ENCODE assay signal across 20 mouse cellular contexts in genomic region chr12:98216432-98216831, GRCm38 (mm10). TPM values are rescaled to one million over a fixed set of nuclear protein-coding genes. Genes with fewer than 3 reads are reported as not detected.
DNase-seq lines count a peak whose midpoint lies in the region; ATAC-seq and TF ChIP-seq lines count a peak whose summit lies in the region.
"Had no signal": no experiment of that assay in that cellular context is flagged by ENCODE, and none has a peak within 500 bp of the region (broad histone marks: within the 10 kb centered on the region; RNA-seq: fewer than 3 reads in every experiment).

No protein-coding gene starts in this region.

- no peaks in the 10 kb centered on the region; the same call in 1 of the 2 replicates for H3K36me3 ChIP-seq in heart, postnatal 0 days (replicated peaks; ENCODE audit: control insufficient read depth, insufficient read depth, low read length)
- H3K36me3 ChIP-seq in embryonic facial prominence, embryonic 10.5 days (replicated peaks) = peaks cover 7% of the 10 kb centered on the region
- peaks cover 13% of the 10 kb centered on the region for H3K36me3 ChIP-seq in limb, embryonic 10.5 days
- H3K36me3 ChIP-seq: liver, embryonic 12.5 days had no signal

- no peak overlapping the region for H3K27ac ChIP-seq in heart, postnatal 0 days (ENCODE audit: low read depth)
- peak overlapping the region; percentile 35; the same call in 1 of the 2 replicates for H3K27ac ChIP-seq in embryonic facial prominence, embryonic 10.5 days (replicated peaks)
- H3K27ac ChIP-seq in limb, embryonic 10.5 days = peak overlapping the region; percentile 15; the same call in 1 of the 2 replicates
- H3K27ac ChIP-seq: forebrain, embryonic 12.5 days; gastrocnemius, adult 2 months; left cerebral cortex, adult 2 months; liver, embryonic 12.5 days had no signal

- no peaks in the 10 kb centered on the region for H3K9me3 ChIP-seq in heart, postnatal 0 days (replicated peaks; ENCODE audit: control insufficient read depth, low read length)
- H3K9me3 ChIP-seq in embryonic facial prominence, embryonic 10.5 days = no peaks in the 10 kb centered on the region
- H3K9me3 ChIP-seq in limb, embryonic 10.5 days (replicated peaks) = no peaks in the 10 kb centered on the region
- H3K9me3 ChIP-seq: forebrain, embryonic 12.5 days; liver, embryonic 12.5 days had no signal

- no peak for TF ChIP-seq EP300 in heart, postnatal 0 days (IDR thresholded peaks at IDR 0.05; ENCODE audit: low read depth)

- no peak for ATAC-seq in heart, postnatal 0 days (ENCODE audit: insufficient read depth, low read depth)
- ATAC-seq: liver, embryonic 12.5 days had no signal

- H3K4me1 ChIP-seq in heart, postnatal 0 days (ENCODE audit: control insufficient read depth, insufficient read depth) = peaks cover 11% of the 10 kb centered on the region
- H3K4me1 ChIP-seq in embryonic facial prominence, embryonic 10.5 days = peaks cover 20% of the 10 kb centered on the region
- peaks cover 15% of the 10 kb centered on the region for H3K4me1 ChIP-seq in limb, embryonic 10.5 days
- H3K4me1 ChIP-seq: forebrain, embryonic 12.5 days; liver, embryonic 12.5 days had no signal

- no peak overlapping the region for H3K9ac ChIP-seq in heart, postnatal 0 days (replicated peaks; ENCODE audit: low read depth, low read length)
- H3K9ac ChIP-seq: forebrain, embryonic 12.5 days; liver, embryonic 12.5 days had no signal

- H3K27me3 ChIP-seq in heart, postnatal 0 days (ENCODE audit: control insufficient read depth, insufficient read depth, low read length) = no peaks in the 10 kb centered on the region
- no peaks in the 10 kb centered on the region for H3K27me3 ChIP-seq in embryonic facial prominence, embryonic 10.5 days (replicated peaks; ENCODE audit: low read depth, poor library complexity, severe bottlenecking)
- H3K27me3 ChIP-seq in limb, embryonic 10.5 days (ENCODE audit: low read depth, poor library complexity, severe bottlenecking) = no peaks in the 10 kb centered on the region
- H3K27me3 ChIP-seq: forebrain, embryonic 12.5 days; liver, embryonic 12.5 days had no signal

- TF ChIP-seq CTCF in heart, postnatal 0 days (IDR thresholded peaks at IDR 0.05; ENCODE audit: low read depth) = no peak
- no peak for TF ChIP-seq CTCF in brain, embryonic 14.5 days (IDR thresholded peaks at IDR 0.05; ENCODE audit: borderline replicate concordance, extremely low read depth, insufficient read depth, insufficient read length)

- intact Hi-C loops in heart, postnatal 14 days (cut with DNase I) = no loop called here

- H3K4me3 ChIP-seq in heart, postnatal 0 days (ENCODE audit: low read depth, low read length) = no peak overlapping the region
- H3K4me3 ChIP-seq in embryonic facial prominence, embryonic 10.5 days = no peak overlapping the region
- H3K4me3 ChIP-seq in limb, embryonic 10.5 days = no peak overlapping the region
- H3K4me3 ChIP-seq: forebrain, embryonic 12.5 days; gastrocnemius, adult 2 months; left cerebral cortex, adult 2 months; liver, embryonic 12.5 days had no signal

- peak overlapping the region; percentile 9; the same call in 1 of the 2 replicates for H3K4me2 ChIP-seq in heart, postnatal 0 days (ENCODE audit: low read depth, low read length)
- H3K4me2 ChIP-seq: forebrain, embryonic 12.5 days; liver, embryonic 12.5 days had no signal

- no peak for TF ChIP-seq POLR2A in brain, embryonic 14.5 days (IDR thresholded peaks at IDR 0.05; ENCODE audit: borderline replicate concordance, extremely low read depth, insufficient read depth, insufficient read length, poor library complexity, severe bottlenecking)

- no peak for DNase-seq in heart, postnatal 0 days (ENCODE audit: low spot score)
- no peak for DNase-seq in heart, postnatal 14 days
- DNase-seq in brain, embryonic 14.5 days (ENCODE audit: low read depth) = peak; percentile 17
- no peak for DNase-seq in embryonic facial prominence, embryonic 10.5 days (ENCODE audit: low spot score)
- no peak for DNase-seq in limb, embryonic 10.5 days (ENCODE audit: low spot score)
- no peak for DNase-seq in lung, postnatal 4 days
- no peak for DNase-seq in left cerebral cortex, adult 9 months (ENCODE audit: low spot score in 2 of 2)
- DNase-seq: adrenal gland, adult 2 months; cerebellum, adult 9-11 months; gastrocnemius, adult 2 months; heart, postnatal 10 days; kidney, adult 8-10 months; kidney, postnatal 4 days; layer of hippocampus, adult 9-11 months; lung, adult 2 months; lung, postnatal 36 days; thymus, postnatal 14 days had no signal

- WGBS in heart, postnatal 0 days = 65% methylated on average over 11 of the region's 11 CpGs
- WGBS in embryonic facial prominence, embryonic 10.5 days = 71% methylated on average over 11 of the region's 11 CpGs
- WGBS in limb, embryonic 10.5 days = 78% methylated on average over 11 of the region's 11 CpGs

RNA-seq across cellular contexts. Expression of gene Galc, which starts 42.8 kb away (rescaled TPM):
- 10.5 and 10.9 TPM in 2 replicates for total RNA-seq in heart, postnatal 0 days (2014; rRNA removed; ENCODE audit: low replicate concordance)
- 4.2 and 4.3 TPM in 2 replicates for polyA plus RNA-seq in heart, postnatal 0 days (2015; fragmentation: Nextera tagmentation; extraction: Ambion mirVana)
- total RNA-seq in heart, postnatal 14 days (2021) = 1 to 10 TPM; 7.9 to 8.4 TPM
- polyA plus RNA-seq in brain, embryonic 14.5 days (2012; rRNA removed) = 21.6 and 22.8 TPM in 2 replicates
- polyA plus RNA-seq in embryonic facial prominence, embryonic 10.5 days (2016; fragmentation: Nextera tagmentation; extraction: Ambion mirVana) = 12.4 and 12.9 TPM in 2 replicates
- 10.1 and 12.0 TPM in 2 replicates for polyA plus RNA-seq in limb, embryonic 10.5 days (2016; fragmentation: Nextera tagmentation; extraction: Ambion mirVana)

RNA-seq across cellular contexts. Expression of gene Gpr65, which starts 52.0 kb away (rescaled TPM):
- 0.15 and 1.1 TPM in 2 replicates for total RNA-seq in heart, postnatal 0 days (2014; rRNA removed; ENCODE audit: low replicate concordance)
- polyA plus RNA-seq in heart, postnatal 0 days (2015; fragmentation: Nextera tagmentation; extraction: Ambion mirVana) = 0.85 and 0.92 TPM in 2 replicates
- total RNA-seq in heart, postnatal 14 days (2021) = 1 to 10 TPM in 1 of 2 experiments, under 1 TPM in 1; 0.43 to 1.3 TPM
- polyA plus RNA-seq in brain, embryonic 14.5 days (2012; rRNA removed) = 0.25 and 0.31 TPM in 2 replicates
- 0.19 and 0.44 TPM in 2 replicates for polyA plus RNA-seq in embryonic facial prominence, embryonic 10.5 days (2016; fragmentation: Nextera tagmentation; extraction: Ambion mirVana)
- polyA plus RNA-seq in limb, embryonic 10.5 days (2016; fragmentation: Nextera tagmentation; extraction: Ambion mirVana) = 0.14 and 0.33 TPM in 2 replicates
